ENCODE assay signal across 1 mouse cellular context in genomic region chr4:138448872-138449615, GRCm38 (mm10).
TF ChIP-seq lines count a peak whose summit lies in the region.

No protein-coding gene starts in this region.

TF ChIP-seq in ES-E14, 5 proteins besides CTCF, POLR2A, EP300 and RAD21:
- TF ChIP-seq CHD2 (IDR thresholded peaks at IDR 0.05; ENCODE audit: low read depth, low read length) (no peak), ZNF384 (IDR thresholded peaks at IDR 0.05; ENCODE audit: low read depth, low read length) (peak; percentile 95), MAFK (IDR thresholded peaks at IDR 0.05; ENCODE audit: insufficient read depth, low read depth, low read length) (0 out of 2 replicates have a peak, but pooled peaks have one; percentile 29), HCFC1 (IDR thresholded peaks at IDR 0.05; ENCODE audit: borderline replicate concordance, insufficient read depth, low read length) (no peak), ZC3H11A (IDR thresholded peaks at IDR 0.05; ENCODE audit: borderline replicate concordance, low read depth, low read length) (no peak)
